Mouse (Mus musculus) limb, embryonic 11.5 days (tissue): ENCODE results near the gene Smg9. TPM values are rescaled to one million over a fixed set of nuclear protein-coding genes. Genes with fewer than 3 reads are reported as not detected.

Experiments used
- ATAC-seq: fragments of 200-750 bp; cut with Nextera tagmentation; 2 replicates; pipeline ENCODE4 v1.8.0; 2017; ENCODE audit warnings: low read depth; ENCODE audit not compliant: insufficient number of reproducible peaks, low FRiP score, low TSS enrichment
- DNase-seq: peaks from one replicate; pipeline ENCODE4 v3.0.0-alpha.2; 2015; ENCODE audit warnings: low spot score
- H3K27ac ChIP-seq: fragments of 300-500 bp; sonication (generic); replicated peaks from 2 replicates; pipeline ENCODE4 v1.5.1; 2014; ENCODE audit warnings: low read depth, mild to moderate bottlenecking, low read length
- H3K27me3 ChIP-seq: fragments of 300-500 bp; sonication (generic); 2 replicates; pipeline ENCODE4 v1.6.1; 2014; ENCODE audit warnings: mild to moderate bottlenecking, low read length, mixed read lengths; ENCODE audit not compliant: control insufficient read depth, insufficient read depth
- H3K36me3 ChIP-seq: fragments of 300-500 bp; sonication (generic); 2 replicates; pipeline ENCODE4 v1.6.1; 2014; ENCODE audit warnings: mild to moderate bottlenecking, low read length, moderate library complexity, mixed read lengths; ENCODE audit not compliant: control insufficient read depth, insufficient read depth
- H3K4me1 ChIP-seq: fragments of 300-500 bp; sonication (generic); 2 replicates; pipeline ENCODE4 v1.6.1; 2014; ENCODE audit warnings: low read length, mixed read lengths; ENCODE audit not compliant: control insufficient read depth, insufficient read depth
- H3K4me2 ChIP-seq: fragments of 300-500 bp; sonication (generic); 2 replicates; pipeline ENCODE4 v1.6.1; 2014; ENCODE audit warnings: low read depth, mild to moderate bottlenecking, moderate library complexity; ENCODE audit not compliant: severe bottlenecking
- H3K4me3 ChIP-seq: fragments of 300-500 bp; sonication (generic); 2 replicates; pipeline ENCODE4 v1.5.1; 2014; ENCODE audit warnings: low read depth, low read length
- H3K9ac ChIP-seq: fragments of 300-500 bp; sonication (generic); 2 replicates; pipeline ENCODE4 v1.6.1; 2014; ENCODE audit warnings: mild to moderate bottlenecking, low read length
- H3K9me3 ChIP-seq: fragments of 300-500 bp; sonication (generic); 2 replicates; pipeline ENCODE4 v1.6.1; 2016; ENCODE audit warnings: low read length; ENCODE audit not compliant: control insufficient read depth
- WGBS: fragments of 180-500 bp; shearing (Covaris S2); extraction: QIAGEN DNeasy Blood & Tissue Kit; methylation state at CpG from one replicate; pipeline ENCODE4 v1.1.7; 2014; 5-methylcytosine and 5-hydroxymethylcytosine counted together
- polyA plus RNA-seq: library from polyadenylated mRNA; unstranded; fragments of >200 nt; fragmentation: Nextera tagmentation; extraction: Ambion mirVana; gene quantifications from 2 replicates; pipeline ENCODE4 v1.2.1, GENCODE M21; 2014

Smg9 gene
- polyA plus RNA-seq, 1 experiment from 2014 or later, result 20.2 TPM

DNA sequence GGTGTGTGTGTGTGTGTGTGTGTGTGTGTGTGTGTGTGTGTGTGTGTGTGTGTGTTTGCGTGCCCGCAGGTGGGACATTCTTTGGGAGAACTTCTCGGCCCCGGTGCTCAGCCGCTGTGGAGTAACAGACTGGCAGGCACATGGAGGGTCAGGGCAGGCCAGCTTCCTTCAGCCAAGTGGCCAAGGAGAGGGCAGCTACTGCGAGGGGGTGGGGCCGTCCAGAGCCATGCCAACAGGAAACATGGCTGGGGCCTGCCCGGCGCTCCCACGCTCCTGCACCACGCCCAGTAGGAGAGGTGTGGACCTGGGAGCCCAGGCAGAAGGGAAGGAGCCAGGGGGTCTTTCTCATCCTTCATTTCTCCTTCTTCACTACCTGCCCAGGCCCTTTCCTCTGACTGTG, 27.1 kb upstream of the Smg9 start:
- no peak for DNase-seq
- 79% methylated on average over 9 of the region's 11 CpGs for WGBS
- Histone ChIP-seq H3K27me3 (no peaks in the 10 kb centered on the region), H3K9ac (no peak overlapping the region), H3K4me1 (peaks cover 4% of the 10 kb centered on the region; the same call in 1 of the 2 replicates), H3K27ac (no peak overlapping the region), H3K4me2 (no peak overlapping the region), H3K9me3 (no peaks in the 10 kb centered on the region), H3K4me3 (no peak overlapping the region), H3K36me3 (no peaks in the 10 kb centered on the region)
- ATAC-seq, result no peak

DNA sequence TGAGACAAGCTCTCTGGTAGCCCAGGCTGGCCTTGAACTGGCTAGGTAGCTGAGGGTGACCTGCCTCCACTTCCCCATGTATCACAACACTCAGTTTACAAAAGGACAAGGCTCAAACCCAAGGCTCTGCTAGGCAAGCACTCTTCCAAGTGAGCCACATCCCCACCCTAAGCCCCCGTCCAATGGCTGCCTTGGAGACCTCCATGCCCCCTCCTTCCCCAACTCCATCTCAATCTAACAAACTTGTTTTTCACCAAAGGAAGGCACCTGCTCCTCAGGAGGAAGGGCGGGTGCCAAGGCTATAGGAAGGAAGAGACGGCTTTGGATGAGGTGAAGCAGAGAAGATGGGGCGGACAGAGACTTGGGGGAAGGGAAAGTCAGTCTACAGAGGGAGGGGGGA, 26.6 kb upstream of the Smg9 start:
- H3K27ac ChIP-seq, result no peak overlapping the region

DNA sequence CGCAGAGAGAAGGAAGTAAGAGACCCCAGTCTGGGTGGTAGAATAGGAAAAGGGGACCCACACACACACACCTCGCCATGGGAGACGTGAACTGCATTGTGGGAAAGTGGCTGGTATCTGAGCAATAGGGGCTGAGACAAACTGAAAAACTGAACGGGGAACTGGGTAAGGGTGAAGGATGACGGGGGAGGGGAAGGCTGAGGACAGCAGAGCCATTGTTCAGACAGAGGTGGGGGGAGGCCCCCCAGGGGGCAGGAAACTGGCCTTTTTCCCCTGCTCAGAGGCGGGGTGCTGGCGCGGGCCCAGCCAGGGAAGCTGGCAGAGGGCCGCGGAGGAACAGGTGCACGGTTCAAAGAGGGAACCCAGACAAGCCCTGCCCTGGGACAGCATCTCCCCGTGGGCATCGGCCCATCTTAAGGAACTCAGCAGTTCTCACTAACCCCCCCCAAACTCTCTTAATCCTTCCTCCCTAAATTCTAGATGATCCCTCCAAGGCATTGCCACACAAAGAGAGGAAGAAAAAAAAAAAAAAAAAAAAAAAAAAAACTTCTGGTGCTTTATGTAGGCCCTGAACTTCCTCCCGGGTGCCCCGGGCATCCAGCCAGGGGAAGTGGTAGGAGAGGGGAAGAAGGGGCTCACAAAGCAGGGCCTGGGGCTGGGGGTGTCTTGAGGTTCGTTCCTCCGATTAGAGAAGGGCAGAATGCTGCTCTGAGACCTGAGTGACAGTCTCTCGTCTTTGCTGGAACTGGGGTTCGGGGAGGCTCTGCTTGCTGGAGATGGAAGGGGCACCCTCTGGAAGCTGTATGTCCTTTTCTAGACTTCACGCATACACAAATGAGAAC, 25.7 kb upstream of the Smg9 start:
- Histone ChIP-seq H3K27me3 (no peaks in the 10 kb centered on the region), H3K36me3 (no peaks in the 10 kb centered on the region), H3K27ac (no peak overlapping the region), H3K4me2 (no peak overlapping the region), H3K9me3 (no peaks in the 10 kb centered on the region), H3K4me3 (no peak overlapping the region), H3K9ac (peak overlapping the region; percentile 27; the same call in 1 of the 2 replicates), H3K4me1 (peaks cover 16% of the 10 kb centered on the region)
- WGBS, result 47% methylated on average over 19 of the region's 20 CpGs
- DNase-seq, result no peak
- no peak for ATAC-seq

More for the DNA sequence above, 26.6 kb upstream of the Smg9 start:
- H3K4me2 ChIP-seq, result no peak overlapping the region
- no peaks in the 10 kb centered on the region for H3K27me3 ChIP-seq
- no peak for DNase-seq
- H3K4me1 ChIP-seq, result peaks cover 8% of the 10 kb centered on the region; the same call in 1 of the 2 replicates
- no peak overlapping the region for H3K4me3 ChIP-seq
- ATAC-seq, result no peak
- H3K9ac ChIP-seq, result no peak overlapping the region
- 77% methylated on average over 4 of the region's 4 CpGs for WGBS
- no peaks in the 10 kb centered on the region for H3K9me3 ChIP-seq
- no peaks in the 10 kb centered on the region for H3K36me3 ChIP-seq

- DNase-seq (no peak), ATAC-seq (no peak)
- peaks cover 26% of the 10 kb centered on the region for H3K4me1 ChIP-seq
- no peaks in the 10 kb centered on the region for H3K9me3 ChIP-seq
- H3K27ac ChIP-seq, result no peak overlapping the region; the same call in 1 of the 2 replicates
- H3K9ac ChIP-seq, result no peak overlapping the region
- no peak overlapping the region for H3K4me2 ChIP-seq
- H3K36me3 ChIP-seq, result no peaks in the 10 kb centered on the region
- 88% methylated on average over 8 of the region's 8 CpGs for WGBS
- H3K27me3 ChIP-seq, result no peaks in the 10 kb centered on the region
- H3K4me3 ChIP-seq, result no peak overlapping the region
These were observed 23.0 kb upstream of the Smg9 start for GRCm38 (mm10) chr7:24376456-24376855.

DNA sequence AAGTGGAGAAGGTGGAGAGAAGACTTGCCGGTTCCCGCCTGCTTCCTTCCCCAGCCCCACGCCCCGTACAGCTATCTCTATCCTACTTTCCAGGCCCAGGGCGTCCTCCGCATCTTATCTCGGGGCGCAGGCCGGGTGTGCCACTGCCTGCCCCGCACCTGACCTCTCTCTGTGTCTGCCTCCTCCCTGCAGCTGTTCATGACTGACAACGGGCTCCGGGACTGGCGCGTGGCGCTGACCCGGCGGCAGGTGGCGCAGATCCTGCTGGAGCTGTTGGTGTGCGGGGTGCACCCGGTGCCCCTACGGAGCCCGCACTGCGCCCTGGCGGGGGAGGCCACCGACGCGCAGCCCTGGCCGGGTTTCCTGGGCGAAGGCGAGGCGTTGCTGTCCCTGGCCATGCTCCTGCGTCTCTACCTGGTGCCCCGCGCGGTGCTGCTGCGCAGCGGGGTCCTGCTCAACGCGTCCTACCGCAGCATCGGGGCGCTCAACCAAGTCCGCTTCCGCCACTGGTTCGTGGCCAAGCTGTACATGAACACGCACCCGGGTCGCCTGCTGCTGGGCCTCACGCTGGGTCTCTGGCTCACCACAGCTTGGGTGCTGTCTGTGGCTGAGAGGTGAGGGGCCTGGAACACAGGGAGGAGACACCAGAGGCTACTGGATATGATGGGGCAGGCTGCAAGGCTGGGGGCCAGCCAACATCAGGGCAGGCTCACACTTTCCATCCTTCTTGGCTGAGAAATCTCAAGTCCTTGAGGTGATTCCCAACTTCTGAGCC, 22.1 kb upstream of the Smg9 start:
- Histone ChIP-seq H3K9ac (peak overlapping the region; percentile 47; the same call in 1 of the 2 replicates), H3K27me3 (no peaks in the 10 kb centered on the region), H3K27ac (peak overlapping the region; percentile 52; the same call in 1 of the 2 replicates), H3K4me3 (peak overlapping the region; percentile 10; the same call in 1 of the 2 replicates), H3K4me2 (peak overlapping the region; percentile 58), H3K36me3 (no peaks in the 10 kb centered on the region), H3K4me1 (peaks cover 26% of the 10 kb centered on the region), H3K9me3 (no peaks in the 10 kb centered on the region)
- 8% methylated on average over 47 of the region's 49 CpGs for WGBS
- peak; percentile 72 for DNase-seq
- ATAC-seq, result no peak; the same call in 1 of the 2 replicates

DNA sequence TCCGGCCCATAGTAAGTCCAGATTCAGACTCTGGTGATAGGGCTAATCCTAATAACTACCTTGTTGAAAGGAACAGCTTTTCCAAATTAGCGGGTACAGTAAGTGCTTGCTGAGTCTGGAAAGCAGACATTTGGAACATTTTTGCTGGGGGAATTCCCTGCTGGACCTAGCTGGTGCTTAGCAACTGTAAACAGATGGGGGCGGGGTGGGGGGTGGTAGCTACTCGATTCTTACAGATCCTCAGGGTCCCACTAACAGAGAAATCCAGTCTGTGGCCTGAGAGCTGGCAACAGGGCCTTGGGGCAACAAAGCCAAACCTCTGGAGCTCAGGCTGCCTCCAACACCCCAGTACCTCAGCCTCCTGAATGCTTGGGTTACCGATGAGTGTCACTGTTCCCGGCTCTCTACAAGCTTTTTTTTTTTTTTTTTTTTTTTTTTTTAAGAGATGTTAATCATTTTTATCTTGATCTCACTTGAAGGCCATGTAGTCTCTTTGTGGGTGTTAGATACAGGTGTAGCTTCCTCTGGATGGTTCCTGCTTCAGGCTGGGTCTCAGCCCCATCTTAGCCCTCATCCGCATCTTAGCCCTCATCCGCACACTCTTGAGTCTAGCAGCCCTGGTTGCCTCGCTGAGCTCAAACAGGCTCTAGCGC, 21.2 kb upstream of the Smg9 start:
- no peak overlapping the region; the same call in 1 of the 2 replicates for H3K27ac ChIP-seq
- no peaks in the 10 kb centered on the region for H3K36me3 ChIP-seq
- DNase-seq (peak; percentile 43), ATAC-seq (no peak)
- H3K27me3 ChIP-seq, result no peaks in the 10 kb centered on the region
- no peak overlapping the region for H3K4me2 ChIP-seq
- no peaks in the 10 kb centered on the region for H3K9me3 ChIP-seq
- no peak overlapping the region for H3K9ac ChIP-seq
- WGBS, result 56% methylated on average over 10 of the region's 10 CpGs
- peaks cover 26% of the 10 kb centered on the region for H3K4me1 ChIP-seq
- no peak overlapping the region for H3K4me3 ChIP-seq

GRCm38 (mm10) chr7:24379934-24380333, 19.5 kb upstream of the Smg9 start:
- no peak overlapping the region for H3K4me3 ChIP-seq

DNA sequence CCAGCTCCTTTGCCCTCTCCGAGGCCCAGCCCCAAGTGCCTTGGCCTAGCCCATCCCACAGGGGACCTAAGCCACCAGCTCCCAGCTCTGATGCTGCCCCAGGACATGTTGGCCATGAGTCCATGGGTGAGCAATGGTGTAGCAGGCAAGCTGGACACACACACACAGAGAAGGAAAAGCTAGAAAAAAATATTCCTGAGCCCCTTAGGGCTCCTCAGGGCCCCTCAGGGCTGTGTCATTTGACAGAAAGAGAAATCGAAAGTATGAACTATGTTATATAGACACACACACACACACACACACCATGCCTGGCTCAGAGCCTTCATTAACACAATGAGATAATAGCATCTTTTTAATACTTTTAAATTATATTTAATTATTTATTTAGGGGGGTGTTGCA, 19.0 kb upstream of the Smg9 start:
- no peaks in the 10 kb centered on the region for H3K36me3 ChIP-seq

More at GRCm38 (mm10) chr7:24379934-24380333, 19.5 kb upstream of the Smg9 start:
- 7% methylated on average over 7 of the region's 7 CpGs for WGBS
- H3K4me1 ChIP-seq, result peaks cover 28% of the 10 kb centered on the region
- DNase-seq (peak; percentile 70), ATAC-seq (no peak)
- no peaks in the 10 kb centered on the region for H3K9me3 ChIP-seq
- no peak overlapping the region; the same call in 1 of the 2 replicates for H3K4me2 ChIP-seq
- peak overlapping the region; percentile 34 for H3K9ac ChIP-seq
- H3K36me3 ChIP-seq, result no peaks in the 10 kb centered on the region
- no peaks in the 10 kb centered on the region for H3K27me3 ChIP-seq
- peak overlapping the region; percentile 42; the same call in 1 of the 2 replicates for H3K27ac ChIP-seq

More for the DNA sequence above, 19.0 kb upstream of the Smg9 start:
- H3K27me3 ChIP-seq, result no peaks in the 10 kb centered on the region
- WGBS, result 67% methylated on average over 2 of the region's 2 CpGs
- no peak for ATAC-seq
- DNase-seq, result no peak
- peak overlapping the region; percentile 42; the same call in 1 of the 2 replicates for H3K27ac ChIP-seq
- no peak overlapping the region; the same call in 1 of the 2 replicates for H3K4me2 ChIP-seq
- H3K4me3 ChIP-seq, result no peak overlapping the region
- H3K9me3 ChIP-seq, result no peaks in the 10 kb centered on the region
- peaks cover 28% of the 10 kb centered on the region for H3K4me1 ChIP-seq
- H3K9ac ChIP-seq, result peak overlapping the region; percentile 34
